Mouse (Mus musculus): ENCODE results near the gene Zdhhc4.

Gene Zdhhc4

GRCm38 (mm10) chr5:143333872-143334271 is 4.8 kb upstream of the Zdhhc4 start:
- in situ Hi-C loops (cut with MseI, MboI), result loop anchor here in 1 of 2 experiments (10.0 kb wide), 1 partner anchor 91 kb away; no protein-coding TSS in a partner anchor

DNA sequence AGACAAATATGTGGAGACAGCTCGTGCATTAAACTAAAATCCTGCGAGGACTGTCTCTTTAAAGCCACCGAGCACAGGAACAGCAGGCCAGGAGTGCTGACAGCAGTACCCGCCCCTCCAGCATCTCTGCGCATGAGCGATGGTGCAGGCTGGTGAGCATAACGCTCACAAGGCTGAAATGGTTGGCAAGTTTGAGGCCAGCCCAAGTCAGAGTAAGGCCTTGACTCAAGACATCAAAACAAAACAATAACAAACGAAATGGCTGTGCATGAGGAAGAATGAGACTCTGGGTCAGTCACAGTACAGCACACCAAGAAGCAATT is 11.8 kb downstream of the Zdhhc4 start:
- in situ Hi-C loops (cut with MseI, MboI), result no loop called here

- in situ Hi-C loops (cut with MseI, MboI), result no loop called here
These were observed 12.3 kb downstream of the Zdhhc4 start for GRCm38 (mm10) chr5:143316605-143317287.

GRCm38 (mm10) chr5:143315514-143315888 is 13.6 kb downstream of the Zdhhc4 start:
- in situ Hi-C loops (cut with MseI, MboI), result no loop called here

DNA sequence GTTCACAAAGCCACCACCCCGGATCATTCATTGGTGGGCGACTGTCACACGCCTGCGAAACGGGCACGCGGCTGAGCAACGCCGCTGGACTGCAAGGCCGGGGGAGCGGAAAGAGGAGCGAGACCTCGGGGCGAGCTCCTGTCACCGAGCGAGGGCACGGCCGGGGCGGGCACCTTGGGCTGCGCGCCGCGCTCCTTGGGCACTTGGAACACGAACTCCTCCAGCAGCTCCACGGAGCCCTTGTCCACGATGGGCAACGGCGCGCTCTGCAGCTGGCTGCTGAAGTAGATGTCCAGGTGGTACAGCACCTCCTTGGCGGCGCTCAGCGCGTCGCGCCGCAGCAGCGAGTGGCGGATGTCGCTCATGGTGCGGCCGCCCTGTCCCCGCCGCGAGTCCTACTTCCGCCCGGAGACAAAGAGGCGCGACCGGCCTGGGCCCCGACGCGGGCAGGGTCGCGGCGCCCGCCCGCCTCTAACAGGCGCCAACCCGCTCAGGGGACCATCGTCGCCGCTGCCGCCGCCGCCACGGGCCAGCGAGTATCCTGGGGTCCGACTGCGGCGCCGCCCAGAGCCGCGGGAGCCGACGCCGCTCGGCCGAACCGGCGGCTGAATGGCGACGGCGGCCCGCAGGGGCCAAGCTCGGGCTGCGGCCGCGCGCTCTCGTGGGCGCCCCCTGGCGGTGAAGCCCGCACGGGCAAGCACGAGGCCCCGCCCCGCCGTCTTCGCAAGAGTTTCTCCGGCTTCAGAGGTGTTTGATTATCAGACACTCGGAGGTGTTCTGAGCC is 14.1 kb downstream of the Zdhhc4 start, which contains the start of gene E130309D02Rik:
E130309D02Rik (minus strand) TSS at position 631 of the 784 bp plus-strand sequence.
- in situ Hi-C loops (cut with MseI, MboI), result no loop called here

DNA sequence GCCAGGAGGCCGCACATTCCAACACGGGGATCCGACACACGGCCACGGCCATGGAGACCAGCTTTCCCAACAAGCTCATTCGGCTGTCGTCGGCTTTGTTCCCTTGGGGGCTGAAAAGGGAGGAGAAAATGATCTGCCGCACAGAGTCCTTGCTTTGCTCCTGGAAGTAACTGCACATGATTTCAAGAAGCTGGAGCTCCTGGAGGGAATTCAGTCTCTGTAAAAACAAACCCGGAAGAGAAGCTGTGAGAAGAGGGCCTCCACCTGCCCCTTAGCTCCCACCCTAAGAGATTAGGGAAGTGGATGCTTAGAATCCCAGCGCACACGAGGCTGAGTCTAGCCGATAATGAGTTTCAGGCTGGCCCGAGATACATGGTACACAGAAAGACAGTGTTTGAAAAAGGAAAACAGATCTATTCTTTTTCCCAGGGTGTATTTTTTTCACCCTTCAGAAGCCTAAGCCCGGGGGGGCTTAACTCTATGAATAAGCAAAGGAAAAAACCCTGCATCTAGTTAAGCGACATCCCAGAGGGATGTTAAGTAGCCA is 14.8 kb downstream of the Zdhhc4 start:
- in situ Hi-C loops (cut with MseI, MboI), result no loop called here

DNA sequence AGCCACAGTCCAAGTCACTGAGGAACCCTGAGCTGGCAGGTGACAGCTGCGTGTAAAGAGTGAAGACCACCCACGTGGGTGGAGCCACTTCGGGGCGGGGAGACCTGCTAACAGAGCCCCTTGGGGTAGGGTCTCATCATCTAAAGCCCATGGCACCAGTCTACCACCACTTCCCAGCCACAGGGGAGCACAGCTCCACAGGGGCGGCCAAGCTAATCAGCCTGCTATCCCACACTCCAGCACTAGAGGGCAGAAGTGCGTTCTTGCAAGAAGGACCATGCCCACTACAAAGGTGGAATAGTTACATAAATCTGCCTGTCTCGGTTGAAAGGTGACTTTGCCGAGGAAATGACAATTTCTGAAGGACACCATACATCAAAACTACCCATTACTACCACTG is 17.2 kb downstream of the Zdhhc4 start:
- in situ Hi-C loops (cut with MseI, MboI), result no loop called here

- in situ Hi-C loops (cut with MseI, MboI), result no loop called here
These were observed 19.1 kb downstream of the Zdhhc4 start for GRCm38 (mm10) chr5:143309916-143310315.

GRCm38 (mm10) chr5:143308825-143309224 is 20.2 kb downstream of the Zdhhc4 start:
- in situ Hi-C loops (cut with MseI, MboI), result no loop called here

- in situ Hi-C loops (cut with MseI, MboI), result no loop called here
These were observed 24.8 kb downstream of the Zdhhc4 start for GRCm38 (mm10) chr5:143304251-143304650.

DNA sequence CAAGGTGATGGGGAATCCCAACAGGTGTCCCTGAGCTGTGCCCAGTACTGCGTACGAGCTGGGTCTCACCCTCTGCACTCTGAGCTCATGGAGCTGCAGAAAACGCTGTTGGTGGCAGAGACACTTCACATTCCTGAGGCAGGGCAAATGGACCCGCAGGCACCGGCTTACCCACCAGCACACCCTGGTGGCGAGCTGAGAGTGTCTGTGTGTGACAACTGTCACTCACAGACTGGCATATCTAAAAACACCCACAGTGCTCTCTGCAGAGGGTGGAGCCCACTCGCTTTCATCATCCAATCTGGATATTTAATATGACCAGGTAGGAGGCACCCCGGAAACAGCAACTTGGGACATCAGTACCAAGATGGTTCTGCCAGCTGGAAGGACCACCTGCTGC is 27.8 kb downstream of the Zdhhc4 start:
- in situ Hi-C loops (cut with MseI, MboI), result no loop called here

DNA sequence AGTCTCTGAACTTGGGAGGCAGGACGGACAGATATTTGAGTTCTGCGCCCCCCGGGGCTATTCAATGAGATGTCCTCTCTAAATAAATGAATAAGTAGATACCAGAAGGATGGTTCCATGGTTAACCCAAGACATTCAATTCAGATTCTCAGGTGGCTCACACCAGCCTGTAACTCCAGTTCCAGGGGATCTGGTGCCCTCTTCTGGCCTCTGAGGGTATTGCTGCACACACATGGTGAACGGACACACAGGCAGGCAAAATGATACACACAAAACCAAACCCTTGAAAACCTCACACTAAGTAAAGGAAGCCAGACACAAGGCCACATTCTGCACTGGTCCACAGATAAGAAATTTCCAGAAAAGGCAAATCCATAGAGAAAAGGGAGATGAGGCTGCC is 29.4 kb downstream of the Zdhhc4 start:
- in situ Hi-C loops (cut with MseI, MboI), result loop anchor here in 1 of 2 experiments (10.0 kb wide), 1 partner anchor 125 kb away; no protein-coding TSS in a partner anchor

DNA sequence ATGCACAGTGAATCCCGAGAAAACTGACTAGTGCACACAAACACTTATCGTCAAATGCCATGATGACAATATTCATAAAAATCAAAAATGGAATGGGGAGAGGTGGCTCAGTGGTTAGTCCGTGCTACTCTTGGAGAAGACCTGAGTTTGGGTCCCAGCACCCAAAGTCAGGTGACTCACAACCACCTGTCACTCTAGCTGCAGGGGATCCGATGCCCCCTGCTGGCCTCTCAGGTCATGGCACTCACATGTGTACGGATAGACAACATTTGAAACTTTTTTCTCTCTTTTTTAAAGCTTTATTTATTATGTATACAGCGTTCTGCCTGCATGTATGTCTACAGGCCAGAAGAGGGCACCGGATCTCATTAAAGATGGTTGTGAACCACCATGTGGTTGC is 30.7 kb downstream of the Zdhhc4 start:
- in situ Hi-C loops (cut with MseI, MboI), result loop anchor here in 1 of 2 experiments (10.0 kb wide), 1 partner anchor 124 kb away; no protein-coding TSS in a partner anchor

GRCm38 (mm10) chr5:143297986-143298385 is 31.1 kb downstream of the Zdhhc4 start:
- in situ Hi-C loops (cut with MseI, MboI), result loop anchor here in 1 of 2 experiments (10.0 kb wide), 1 partner anchor 123 kb away; no protein-coding TSS in a partner anchor

DNA sequence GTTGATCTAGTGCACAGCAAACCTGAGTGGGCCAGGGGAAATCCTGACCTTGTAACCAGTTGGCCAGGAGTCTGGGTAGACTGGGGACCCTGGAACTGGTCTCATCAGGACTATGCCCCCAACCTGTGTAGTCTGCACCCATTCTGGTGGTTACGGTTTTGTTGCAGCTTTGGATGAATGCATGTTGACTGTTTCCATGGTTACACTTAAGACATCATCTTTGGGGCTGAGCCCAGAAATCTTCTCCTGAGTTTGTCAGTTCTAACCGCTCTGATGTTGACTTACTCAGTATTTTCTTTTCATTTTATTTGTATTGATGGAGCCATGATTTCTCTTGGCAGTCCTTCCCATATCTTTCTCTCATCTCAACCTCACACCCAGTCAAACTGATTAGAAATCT is 33.7 kb downstream of the Zdhhc4 start:
- in situ Hi-C loops (cut with MseI, MboI), result loop anchor here in 1 of 2 experiments (10.0 kb wide), 1 partner anchor 121 kb away; no protein-coding TSS in a partner anchor

GRCm38 (mm10) chr5:143294862-143295261 is 34.2 kb downstream of the Zdhhc4 start:
- in situ Hi-C loops (cut with MseI, MboI), result loop anchor here (5.0 to 10.0 kb wide), 2 partner anchors 118 to 120 kb away; no protein-coding TSS in a partner anchor

- in situ Hi-C loops (cut with MseI, MboI), result loop anchor here (5.0 to 10.0 kb wide), 2 partner anchors 116 to 119 kb away; no protein-coding TSS in a partner anchor
These were observed 35.7 kb downstream of the Zdhhc4 start, which contains the start of gene Zfp853 for GRCm38 (mm10) chr5:143293404-143293803. TSS of gene Zfp853 (minus strand) at chr5:143293623.

GRCm38 (mm10) chr5:143292879-143293278 is 36.2 kb downstream of the Zdhhc4 start:
- in situ Hi-C loops (cut with MseI, MboI), result loop anchor here (5.0 to 10.0 kb wide), 2 partner anchors 116 to 118 kb away; no protein-coding TSS in a partner anchor

GRCm38 (mm10) chr5:143289299-143289698 is 39.8 kb downstream of the Zdhhc4 start:
- in situ Hi-C loops (cut with MseI, MboI), result no loop called here

DNA sequence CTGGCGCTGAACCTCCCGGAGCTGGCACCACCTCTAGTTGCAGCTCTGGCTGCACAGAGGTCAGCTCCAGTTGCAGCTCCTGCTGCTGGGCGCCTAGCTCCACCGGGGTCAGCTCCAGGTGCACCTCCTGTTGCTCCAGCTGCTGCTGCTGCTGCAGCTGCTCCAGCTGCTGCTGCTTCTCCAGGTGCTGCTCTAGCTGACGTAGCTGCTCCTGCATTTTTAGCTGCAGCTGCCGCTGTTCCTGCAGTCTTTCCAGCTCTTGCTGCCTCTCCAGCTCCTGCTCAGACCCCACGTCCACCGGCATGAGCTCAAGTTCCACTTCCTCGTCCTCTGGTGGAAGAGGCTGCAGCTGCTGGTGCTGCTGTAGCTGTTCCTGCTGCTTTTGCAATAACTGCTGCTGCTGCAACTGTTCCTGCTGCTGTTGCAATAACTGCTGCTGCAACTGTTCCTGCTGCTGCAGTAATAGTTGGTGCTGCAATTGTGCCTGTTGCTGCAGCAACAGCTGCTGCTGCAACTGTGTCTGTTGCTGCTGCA is 40.6 kb downstream of the Zdhhc4 start:
- in situ Hi-C loops (cut with MseI, MboI), result no loop called here

GRCm38 (mm10) chr5:143287774-143288328 is 41.2 kb downstream of the Zdhhc4 start:
- in situ Hi-C loops (cut with MseI, MboI), result no loop called here

All from mouse trophoblast stem cell (cell line).